Mouse (Mus musculus) inflammation-experienced regulatory T-cells, adult 16 weeks (primary cell): ENCODE measurements around the gene B3gnt5. TPM values are rescaled to one million over a fixed set of nuclear protein-coding genes. Genes with fewer than 3 reads are reported as not detected.

Experiments
- polyA plus RNA-seq: library from polyadenylated mRNA; unstranded; fragments of 100-300 nt; shearing (Covaris generic); gene quantifications from one replicate; pipeline ENCODE4 v1.2.1, GENCODE M21; 2017

Gene B3gnt5
- polyA plus RNA-seq: 20.7 TPM

DNA sequence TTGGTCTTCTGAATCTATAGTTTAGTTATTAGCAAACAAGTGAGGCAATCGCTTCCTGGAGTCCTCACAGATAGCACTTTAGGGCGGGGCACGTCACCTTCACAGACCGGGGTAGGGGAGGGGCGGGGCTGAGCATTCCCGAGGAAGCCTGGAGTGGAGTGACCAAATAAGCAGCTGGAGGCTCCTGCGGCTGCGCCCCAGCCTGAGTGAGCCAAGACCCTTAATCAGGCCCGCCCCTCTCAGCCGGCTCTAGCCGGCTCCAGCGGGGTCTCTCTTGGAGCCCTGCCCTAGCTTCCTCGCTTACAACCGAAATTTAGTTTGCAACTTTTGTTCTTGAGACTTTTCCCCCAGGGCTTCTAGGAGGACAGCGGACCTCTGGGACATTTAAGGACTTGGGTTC lies at the start of gene B3gnt5:
TSS of gene B3gnt5 (plus strand) at position 135 of the 400 bp plus-strand sequence.

Other genes starting within 250 kb of the B3gnt5 start
- not detected for gene Olfr167, start 237.9 kb upstream of the B3gnt5 start, polyA plus RNA-seq
- not detected for gene Olfr168, start 224.7 kb upstream of the B3gnt5 start, polyA plus RNA-seq
- gene Olfr169, start 188.4 kb upstream of the B3gnt5 start, polyA plus RNA-seq: not detected
- not detected for gene Olfr170, start 148.3 kb upstream of the B3gnt5 start, polyA plus RNA-seq
- not detected for gene Olfr171, start 130.3 kb upstream of the B3gnt5 start, polyA plus RNA-seq
- gene Lamp3, start 53.8 kb upstream of the B3gnt5 start, polyA plus RNA-seq: not detected
- gene Klhl6, start 222.8 kb downstream of the B3gnt5 start, polyA plus RNA-seq: 289 TPM